Mouse (Mus musculus): ENCODE results near the gene Tmem236.

Tmem236 gene

GRCm38 (mm10) chr2:14174334-14174733 lies at the start of gene Tmem236:
TSS of gene Tmem236 (plus strand) at chr2:14174523.
- DNase-seq, result no peak

DNA sequence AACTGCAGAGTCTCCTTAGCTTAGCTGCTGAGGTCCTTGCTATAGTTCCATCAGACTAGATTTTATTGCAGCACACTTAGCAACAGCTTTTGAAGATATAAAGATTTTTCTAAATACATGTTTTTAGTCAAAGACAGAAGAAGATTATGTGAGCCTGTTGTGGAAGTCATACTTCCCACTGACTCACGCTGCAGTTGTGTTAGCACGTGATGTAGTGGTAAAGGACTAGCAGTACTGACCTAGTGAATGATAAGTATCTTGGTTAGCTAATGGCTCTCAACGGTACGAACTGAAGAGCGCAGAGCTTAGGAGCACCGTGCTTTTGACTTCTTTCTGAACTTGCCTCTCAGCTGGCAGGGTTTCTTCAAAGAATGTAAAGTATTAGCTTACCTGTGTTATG lies 47.9 kb upstream of the Tmem236 start:
- no peak for DNase-seq

DNA sequence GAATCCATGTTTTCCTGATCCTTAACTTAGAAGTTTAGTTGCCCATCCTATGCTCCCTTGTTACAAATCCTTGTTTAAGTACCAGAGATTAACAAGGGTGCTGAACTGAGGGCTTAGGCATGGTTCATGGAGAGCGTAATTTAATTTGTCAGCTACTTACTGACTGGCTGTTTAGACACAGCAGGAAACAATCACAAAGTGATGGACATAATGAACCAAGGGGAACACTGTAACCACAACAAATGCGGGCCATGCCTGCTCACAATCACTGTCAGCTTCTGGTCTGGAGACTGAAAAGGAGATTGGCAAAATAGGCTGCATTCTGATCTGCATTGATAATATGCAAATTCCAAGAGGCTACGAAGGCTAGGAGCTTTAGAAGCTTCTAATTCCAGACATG lies 46.7 kb upstream of the Tmem236 start:
- DNase-seq, result no peak

- no peak for DNase-seq
Measured at GRCm38 (mm10) chr2:14130641-14131339, 43.5 kb upstream of the Tmem236 start.

- no peak for DNase-seq
Measured at GRCm38 (mm10) chr2:14132468-14133326, 41.6 kb upstream of the Tmem236 start.

GRCm38 (mm10) chr2:14136906-14137305 lies 37.4 kb upstream of the Tmem236 start:
- no peak for DNase-seq

GRCm38 (mm10) chr2:14139590-14139989 lies 34.7 kb upstream of the Tmem236 start:
- DNase-seq, result peak; percentile 8 to 47

- no peak for DNase-seq
Measured at GRCm38 (mm10) chr2:14140044-14140443, 34.3 kb upstream of the Tmem236 start.

- DNase-seq, result no peak
Measured at GRCm38 (mm10) chr2:14145311-14145710, 29.0 kb upstream of the Tmem236 start.

DNA sequence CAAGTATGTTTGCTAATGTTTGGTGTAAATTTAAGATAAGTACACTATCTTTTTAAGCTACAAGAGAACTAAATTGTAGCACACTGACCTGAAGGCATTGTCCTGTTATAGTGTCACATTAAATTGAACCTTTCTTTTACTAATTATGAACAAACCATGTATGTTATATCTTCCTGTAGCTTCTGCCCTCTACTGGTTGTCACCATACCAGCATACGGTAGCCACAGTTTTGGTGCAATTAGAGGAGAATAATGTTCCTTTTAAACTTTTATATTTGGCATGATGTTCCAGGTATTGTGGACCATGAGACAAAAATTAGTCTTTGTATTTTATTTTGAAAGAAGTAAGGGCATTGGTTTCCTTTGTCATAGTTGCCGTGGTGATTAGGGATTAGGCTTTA lies 27.4 kb upstream of the Tmem236 start:
- DNase-seq, result peak in 1 of 2 experiments; percentile 14

- DNase-seq, result peak in 1 of 2 experiments; percentile 26
Measured at GRCm38 (mm10) chr2:14150829-14151228, 23.5 kb upstream of the Tmem236 start.

DNA sequence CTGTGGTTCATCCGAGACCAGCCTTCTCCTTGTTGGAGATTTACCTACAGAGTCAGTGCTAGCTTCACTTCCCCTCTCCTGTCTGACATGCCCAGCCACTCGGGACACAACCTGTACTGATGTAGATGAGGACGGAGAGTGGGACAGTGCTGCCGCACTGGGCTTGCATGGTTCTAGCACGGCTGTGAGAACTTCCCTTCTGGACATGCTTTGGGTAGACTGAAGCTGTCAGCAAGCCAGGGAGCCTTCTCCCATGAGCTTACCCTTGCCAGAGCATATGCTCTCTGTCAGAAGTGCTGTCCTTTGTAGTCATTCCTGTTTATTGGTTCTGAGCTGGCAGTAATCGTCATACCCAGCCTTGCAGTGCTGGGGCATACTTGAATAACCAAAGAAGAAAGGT lies 22.5 kb upstream of the Tmem236 start:
- DNase-seq, result no peak

DNA sequence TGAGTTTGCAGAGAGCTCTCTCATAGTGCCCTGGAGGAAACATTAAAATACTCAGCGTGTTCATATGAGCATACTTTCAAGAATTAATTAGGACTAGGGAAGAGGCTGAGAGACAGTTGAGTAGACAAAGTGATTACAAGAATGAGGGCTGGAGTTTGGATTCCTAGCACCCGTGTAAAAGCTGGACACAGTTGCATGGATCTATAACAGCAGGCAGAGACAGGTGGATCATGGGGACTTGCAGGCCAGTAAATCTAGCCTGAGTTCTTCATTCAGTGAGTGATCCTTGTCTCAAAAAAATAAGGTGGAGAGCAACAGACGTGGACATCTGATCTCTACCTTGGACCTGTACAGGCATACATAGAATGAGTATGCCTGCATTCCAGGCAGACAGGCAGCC lies 15.3 kb upstream of the Tmem236 start:
- no peak for DNase-seq

GRCm38 (mm10) chr2:14159756-14160155 lies 14.6 kb upstream of the Tmem236 start:
- DNase-seq, result no peak

DNA sequence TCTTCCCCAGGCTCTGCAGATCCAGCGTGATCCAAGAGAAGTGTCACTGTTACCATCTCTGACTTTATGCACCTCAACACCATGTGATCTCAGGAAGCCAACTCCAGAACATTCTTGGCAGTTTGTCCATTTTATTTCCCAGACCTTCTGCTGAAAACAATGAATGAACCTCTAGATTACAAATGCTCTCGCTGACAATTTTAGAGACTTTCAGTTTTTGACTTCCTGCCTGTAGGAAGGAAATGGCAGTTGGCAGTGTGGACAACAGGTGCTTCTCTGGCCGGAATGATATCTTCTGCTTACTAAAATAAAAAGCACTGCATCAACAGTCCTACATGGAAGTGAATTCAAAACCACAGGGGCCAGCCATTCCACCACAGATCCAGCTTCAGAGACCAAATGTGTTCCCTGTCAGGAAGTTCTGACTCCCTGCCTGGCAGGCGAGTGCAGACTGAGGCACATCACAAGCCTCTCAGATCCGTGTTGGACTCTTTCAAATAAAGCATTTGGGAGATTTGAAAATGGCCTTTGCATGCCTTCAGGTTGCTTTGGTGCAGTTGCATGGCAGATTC lies 9.8 kb upstream of the Tmem236 start:
- no peak for DNase-seq

DNA sequence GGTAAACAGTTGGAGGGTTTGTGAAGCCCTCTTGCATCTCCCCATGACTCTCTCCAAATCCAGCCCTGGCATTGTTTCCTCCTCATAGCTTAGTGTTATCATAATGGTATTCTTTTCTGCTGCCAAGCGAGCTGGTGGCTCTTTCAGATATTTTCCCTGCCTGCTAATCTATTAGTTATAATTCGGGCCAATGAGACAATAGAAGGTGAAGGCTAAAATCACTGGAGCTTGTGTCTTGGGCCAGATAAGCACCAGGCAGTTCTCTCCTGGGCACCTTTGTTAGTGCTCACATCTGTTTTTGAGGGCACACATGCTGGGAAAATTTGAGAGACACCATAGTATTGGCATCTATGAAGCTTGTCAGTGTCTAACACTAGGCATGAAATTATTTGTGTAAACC lies 9.3 kb upstream of the Tmem236 start:
- DNase-seq, result no peak

DNA sequence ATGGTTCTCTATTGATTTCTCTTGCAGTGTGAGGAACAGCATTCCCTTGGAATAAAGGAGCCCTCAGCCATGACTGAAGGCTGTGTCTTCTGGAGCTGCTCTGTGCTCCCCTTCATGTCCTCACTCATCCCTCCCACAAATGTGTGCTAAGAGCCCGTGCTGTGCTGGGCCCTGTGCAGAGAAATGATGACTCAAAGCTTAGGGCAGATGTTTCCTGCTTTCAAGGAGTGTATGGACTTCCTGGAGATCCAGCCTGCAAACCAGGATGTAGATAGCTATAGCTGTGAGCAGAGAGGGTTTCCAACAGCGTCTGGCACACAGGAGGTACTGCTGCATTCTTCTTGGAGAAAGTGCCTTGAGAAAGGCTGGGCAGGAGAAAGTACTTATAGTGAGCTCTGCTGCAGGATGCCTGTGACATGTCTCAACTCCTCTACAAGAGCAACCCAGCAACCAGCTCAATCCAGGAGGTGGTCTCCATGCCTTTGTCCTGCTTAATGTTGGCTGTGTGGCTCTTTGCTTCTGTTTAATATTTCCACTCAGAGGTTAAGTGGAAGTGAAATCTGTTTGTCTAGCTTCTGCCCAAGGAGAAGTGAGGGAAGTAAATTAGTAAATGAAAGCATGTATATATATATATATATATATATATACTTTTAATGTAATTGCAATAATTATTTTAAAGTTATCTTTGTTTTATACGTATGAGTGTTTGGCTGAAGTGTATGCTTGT lies 8.5 kb upstream of the Tmem236 start:
- no peak for DNase-seq

DNA sequence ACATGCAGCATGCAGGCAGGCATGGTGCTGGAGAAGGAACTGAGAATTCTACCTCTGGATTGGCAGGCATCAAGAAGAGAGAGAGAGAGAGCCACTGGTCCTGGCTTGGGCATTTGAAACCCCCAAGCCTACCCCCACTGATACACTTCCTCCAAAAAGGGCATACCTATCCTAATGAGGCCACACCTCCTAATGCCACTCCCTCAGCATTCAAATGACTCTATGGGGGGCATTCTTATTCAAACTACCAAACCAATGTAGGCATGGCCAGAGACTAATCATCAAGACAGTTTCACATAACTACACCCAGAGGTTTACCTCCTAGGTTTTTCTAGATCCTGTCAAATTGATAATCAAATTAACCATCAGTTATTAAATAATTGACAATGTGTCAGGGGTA lies 6.6 kb upstream of the Tmem236 start:
- no peak for DNase-seq

DNA sequence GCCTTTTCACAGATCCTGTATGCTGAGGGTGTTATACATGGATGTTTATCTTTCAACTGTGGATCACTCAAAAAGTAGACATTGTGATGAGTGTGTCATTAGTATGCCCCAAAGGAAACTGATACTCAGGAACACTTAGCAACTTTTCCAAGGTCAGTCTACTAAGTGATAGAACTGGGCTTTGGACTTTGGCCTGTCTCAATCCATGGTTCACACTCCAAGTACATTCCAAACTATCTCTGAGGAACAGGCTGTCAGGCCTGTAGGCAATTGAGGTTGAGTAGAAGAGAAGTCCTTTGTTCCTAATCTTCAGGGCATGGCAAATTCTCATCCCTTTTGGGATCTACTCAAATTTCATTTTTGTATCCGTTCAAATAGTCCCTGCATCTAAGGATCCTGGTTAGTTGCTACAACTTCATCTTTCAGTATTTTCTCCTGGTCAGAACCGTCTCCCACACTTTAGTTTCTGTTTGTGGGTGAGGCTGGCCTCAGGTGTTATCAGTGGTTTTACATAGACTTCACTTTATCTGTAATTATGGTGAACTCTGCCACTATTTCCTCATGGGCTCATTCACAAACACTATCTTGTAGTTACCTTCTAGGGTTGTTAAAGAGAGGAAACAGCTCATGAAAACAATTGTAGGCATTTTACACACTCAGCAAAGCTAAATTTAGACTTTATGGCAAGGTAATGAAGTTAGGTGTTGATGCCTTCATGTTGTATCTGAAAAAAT lies 2.3 kb downstream of the Tmem236 start:
- no peak for DNase-seq

GRCm38 (mm10) chr2:14184375-14184774 lies 10.1 kb downstream of the Tmem236 start:
- DNase-seq, result no peak

DNA sequence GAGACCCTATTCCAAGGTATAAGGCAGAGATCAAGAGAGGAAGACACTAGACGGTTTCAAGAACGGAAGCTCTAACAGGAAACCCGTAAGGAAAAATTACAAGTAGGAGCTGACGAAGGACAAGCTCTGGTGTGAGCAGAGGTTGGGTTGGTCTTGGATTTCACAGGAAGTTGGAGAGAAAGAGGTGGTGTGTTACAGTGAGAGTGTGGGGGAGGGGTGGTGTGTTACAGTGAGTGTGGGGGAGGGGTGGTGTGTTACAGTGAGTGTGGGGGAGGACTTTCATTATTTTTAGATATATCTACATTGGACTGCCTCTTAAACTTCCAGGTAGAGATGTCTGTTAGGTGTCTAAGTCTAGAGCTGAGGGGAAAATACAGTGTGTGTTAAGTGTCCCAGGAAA lies 16.4 kb downstream of the Tmem236 start:
- no peak for DNase-seq

- no peak for DNase-seq
Measured at GRCm38 (mm10) chr2:14191601-14192000, 17.3 kb downstream of the Tmem236 start.

Data from kidney, postnatal 25 days (tissue).